Mouse (Mus musculus) layer of hippocampus, adult 2 months (tissue): ENCODE measurements around the gene Gm20708. TPM values are rescaled to one million over a fixed set of nuclear protein-coding genes. Genes with fewer than 3 reads are reported as not detected.
"Not testable (repeated sequence)": the region's sequence is repeated elsewhere in the genome, so short reads cannot be mapped to it uniquely, and the experiment has no call there.

Experiments
- DNase-seq, 2 experiments: peaks; one replicate each; pipeline ENCODE4 v3.0.0; 2022; ENCODE audit warnings: low spot score in 2 of 2
- H3K27ac ChIP-seq: fragments of 200-600 bp; 2 replicates; pipeline ENCODE4 v1.8.1; 2022
- H3K4me3 ChIP-seq: fragments of 200-600 bp; 2 replicates; pipeline ENCODE4 v1.8.1; 2022; ENCODE audit warnings: mild to moderate bottlenecking
- CTCF ChIP-seq: fragments of 200-600 bp; conservative IDR thresholded peaks from 2 replicates; pipeline ENCODE4 v1.8.1; 2022; ENCODE audit warnings: antibody characterized with exemption, mild to moderate bottlenecking, moderate library complexity
- total RNA-seq, 2 experiments: library from RNA; stranded (reverse); gene quantifications; 2 replicates each; pipeline ENCODE4 v1.2.3; 2021

Gene Gm20708
- total RNA-seq, 2 experiments from 2014 or later, result 1.6 to 1.7 TPM

- H3K4me3 ChIP-seq, result no peak overlapping the region
- no peak for TF ChIP-seq CTCF
Measured at GRCm38 (mm10) chr11:117783683-117784309, 25.7 kb upstream of the Gm20708 start.

GRCm38 (mm10) chr11:117786294-117786693, 23.2 kb upstream of the Gm20708 start:
- no peak overlapping the region for H3K27ac ChIP-seq
- TF ChIP-seq CTCF, result peak; percentile 81
- no peak for DNase-seq
- no peak overlapping the region for H3K4me3 ChIP-seq

More at GRCm38 (mm10) chr11:117783683-117784309, 25.7 kb upstream of the Gm20708 start:
- H3K27ac ChIP-seq, result no peak overlapping the region
- DNase-seq, result no peak

GRCm38 (mm10) chr11:117788481-117788880, 21.0 kb upstream of the Gm20708 start:
- not testable (repeated sequence) for DNase-seq, H3K4me3 ChIP-seq, H3K27ac ChIP-seq

- peak in 1 of 2 experiments; percentile 74 for DNase-seq
- H3K4me3 ChIP-seq, result no peak overlapping the region
- TF ChIP-seq CTCF, result peak; percentile 89
- no peak overlapping the region for H3K27ac ChIP-seq
Measured at GRCm38 (mm10) chr11:117790286-117790685, 19.2 kb upstream of the Gm20708 start.

GRCm38 (mm10) chr11:117790703-117791440, 18.6 kb upstream of the Gm20708 start:
- no peak; the same call in 1 of the 2 replicates for TF ChIP-seq CTCF
- Histone ChIP-seq H3K4me3 (no peak overlapping the region), H3K27ac (no peak overlapping the region)
- DNase-seq, result no peak

- Histone ChIP-seq H3K27ac (no peak overlapping the region), H3K4me3 (no peak overlapping the region)
- no peak for DNase-seq
- TF ChIP-seq CTCF, result no peak
Measured at GRCm38 (mm10) chr11:117791441-117791761, 18.1 kb upstream of the Gm20708 start.

GRCm38 (mm10) chr11:117792281-117792888, 17.1 kb upstream of the Gm20708 start:
- no peak overlapping the region for H3K27ac ChIP-seq
- H3K4me3 ChIP-seq, result no peak overlapping the region
- no peak for DNase-seq
- no peak for TF ChIP-seq CTCF

GRCm38 (mm10) chr11:117794035-117794551, 15.4 kb upstream of the Gm20708 start:
- Histone ChIP-seq H3K4me3 (no peak overlapping the region), H3K27ac (no peak overlapping the region)
- no peak for TF ChIP-seq CTCF
- DNase-seq, result no peak

- Histone ChIP-seq H3K27ac (no peak overlapping the region), H3K4me3 (no peak overlapping the region)
- no peak for DNase-seq
- no peak for TF ChIP-seq CTCF
Measured at GRCm38 (mm10) chr11:117796954-117797353, 12.5 kb upstream of the Gm20708 start.

GRCm38 (mm10) chr11:117797511-117798159, 11.8 kb upstream of the Gm20708 start, which contains the start of gene 6030468B19Rik:
Gene 6030468B19Rik (plus strand): TSS chr11:117797660.
- no peak for TF ChIP-seq CTCF
- Histone ChIP-seq H3K27ac (no peak within 1 kb of the TSS; the same call in 1 of the 2 replicates), H3K4me3 (no peak within 1 kb of the TSS)
- DNase-seq, result no peak

GRCm38 (mm10) chr11:117798160-117798541, 11.3 kb upstream of the Gm20708 start:
- H3K4me3 ChIP-seq, result no peak overlapping the region
- no peak overlapping the region for H3K27ac ChIP-seq
- TF ChIP-seq CTCF, result no peak
- DNase-seq, result no peak

- TF ChIP-seq CTCF, result no peak
- DNase-seq, result no peak
- Histone ChIP-seq H3K4me3 (no peak overlapping the region), H3K27ac (no peak overlapping the region)
Measured at GRCm38 (mm10) chr11:117799174-117799573, 10.3 kb upstream of the Gm20708 start.

GRCm38 (mm10) chr11:117800038-117800437, 9.4 kb upstream of the Gm20708 start:
- H3K27ac ChIP-seq, result no peak overlapping the region
- no peak overlapping the region for H3K4me3 ChIP-seq
- no peak for DNase-seq
- TF ChIP-seq CTCF, result no peak
